Mouse (Mus musculus): ENCODE measurements at regions not wholly inside any gene's neighbourhood (a gene's known extent, or its start where the extent isn't known, plus 50 kb on each side); places are given as distances from the start of the nearest gene placed in this dataset.
"Not testable (repeated sequence)": the region's sequence is repeated elsewhere in the genome, so short reads cannot be mapped to it uniquely, and the experiment has no call there.

- Histone ChIP-seq H3K27me3 (replicated peaks; ENCODE audit: control insufficient read depth, insufficient read depth, low read length) (no peaks in the 10 kb centered on the region), H3K4me3 (ENCODE audit: low read depth, low read length) (no peak overlapping the region), H3K4me1 (ENCODE audit: control insufficient read depth, insufficient read depth, low read length) (no peaks in the 10 kb centered on the region), H3K9me3 (ENCODE audit: control insufficient read depth, low read length) (no peaks in the 10 kb centered on the region), H3K36me3 (ENCODE audit: control insufficient read depth, insufficient read depth, low read length) (no peaks in the 10 kb centered on the region), H3K4me2 (ENCODE audit: low read depth, low read length) (no peak overlapping the region), H3K27ac (replicated peaks; ENCODE audit: low read depth, low read length) (no peak overlapping the region), H3K9ac (ENCODE audit: low read depth, low read length) (no peak overlapping the region)
- WGBS, result 81% methylated on average over 11 of the region's 11 CpGs
- DNase-seq (ENCODE audit: low spot score), result no peak
- no peak for ATAC-seq (ENCODE audit: low read depth)
These were observed 69.6 kb upstream of the Acsl3 start for GRCm38 (mm10) chr1:78588036-78588435.

GRCm38 (mm10) chr1:78588660-78589059 is 69.0 kb upstream of the Acsl3 start:
- not testable (repeated sequence) for H3K4me1 ChIP-seq (ENCODE audit: control insufficient read depth, insufficient read depth, low read length); H3K9me3 ChIP-seq (ENCODE audit: control insufficient read depth, low read length); H3K36me3 ChIP-seq (ENCODE audit: control insufficient read depth, insufficient read depth, low read length); DNase-seq (ENCODE audit: low spot score); ATAC-seq (ENCODE audit: low read depth); H3K9ac ChIP-seq (ENCODE audit: low read depth, low read length); H3K27ac ChIP-seq (replicated peaks; ENCODE audit: low read depth, low read length); H3K4me2 ChIP-seq (ENCODE audit: low read depth, low read length); H3K4me3 ChIP-seq (ENCODE audit: low read depth, low read length); H3K27me3 ChIP-seq (replicated peaks; ENCODE audit: control insufficient read depth, insufficient read depth, low read length)
- 53% methylated on average over 1 of the region's 1 CpGs for WGBS

GRCm38 (mm10) chr1:78590558-78590957 is 67.1 kb upstream of the Acsl3 start:
- DNase-seq (ENCODE audit: low spot score), result no peak
- Histone ChIP-seq H3K4me2 (ENCODE audit: low read depth, low read length) (no peak overlapping the region), H3K27ac (replicated peaks; ENCODE audit: low read depth, low read length) (no peak overlapping the region), H3K9ac (ENCODE audit: low read depth, low read length) (no peak overlapping the region), H3K36me3 (ENCODE audit: control insufficient read depth, insufficient read depth, low read length) (no peaks in the 10 kb centered on the region), H3K4me3 (ENCODE audit: low read depth, low read length) (no peak overlapping the region), H3K27me3 (replicated peaks; ENCODE audit: control insufficient read depth, insufficient read depth, low read length) (no peaks in the 10 kb centered on the region), H3K4me1 (ENCODE audit: control insufficient read depth, insufficient read depth, low read length) (no peaks in the 10 kb centered on the region), H3K9me3 (ENCODE audit: control insufficient read depth, low read length) (no peaks in the 10 kb centered on the region)
- WGBS, result 81% methylated on average over 5 of the region's 5 CpGs
- ATAC-seq (ENCODE audit: low read depth), result no peak

GRCm38 (mm10) chr1:78593927-78594641 is 63.5 kb upstream of the Acsl3 start:
- WGBS, result 81% methylated on average over 14 of the region's 14 CpGs
- DNase-seq (ENCODE audit: low spot score) (peak; percentile 58), ATAC-seq (ENCODE audit: low read depth) (no peak; the same call in 1 of the 2 replicates)

GRCm38 (mm10) chr1:78595521-78596139 is 62.0 kb upstream of the Acsl3 start:
- Histone ChIP-seq H3K27ac (replicated peaks; ENCODE audit: low read depth, low read length) (no peak overlapping the region), H3K9me3 (ENCODE audit: control insufficient read depth, low read length) (no peaks in the 10 kb centered on the region), H3K4me1 (ENCODE audit: control insufficient read depth, insufficient read depth, low read length) (no peaks in the 10 kb centered on the region), H3K27me3 (replicated peaks; ENCODE audit: control insufficient read depth, insufficient read depth, low read length) (no peaks in the 10 kb centered on the region), H3K4me2 (ENCODE audit: low read depth, low read length) (no peak overlapping the region), H3K36me3 (ENCODE audit: control insufficient read depth, insufficient read depth, low read length) (no peaks in the 10 kb centered on the region), H3K4me3 (ENCODE audit: low read depth, low read length) (no peak overlapping the region), H3K9ac (ENCODE audit: low read depth, low read length) (no peak overlapping the region)
- ATAC-seq (ENCODE audit: low read depth), result no peak
- DNase-seq (ENCODE audit: low spot score), result no peak
- WGBS, result 71% methylated on average over 14 of the region's 14 CpGs

More at GRCm38 (mm10) chr1:78593927-78594641, 63.5 kb upstream of the Acsl3 start:
- Histone ChIP-seq H3K9ac (ENCODE audit: low read depth, low read length) (no peak overlapping the region), H3K4me2 (ENCODE audit: low read depth, low read length) (no peak overlapping the region), H3K36me3 (ENCODE audit: control insufficient read depth, insufficient read depth, low read length) (no peaks in the 10 kb centered on the region), H3K27ac (replicated peaks; ENCODE audit: low read depth, low read length) (no peak overlapping the region), H3K4me3 (ENCODE audit: low read depth, low read length) (no peak overlapping the region), H3K27me3 (replicated peaks; ENCODE audit: control insufficient read depth, insufficient read depth, low read length) (no peaks in the 10 kb centered on the region), H3K9me3 (ENCODE audit: control insufficient read depth, low read length) (no peaks in the 10 kb centered on the region), H3K4me1 (ENCODE audit: control insufficient read depth, insufficient read depth, low read length) (no peaks in the 10 kb centered on the region)

- Histone ChIP-seq H3K4me2 (ENCODE audit: low read depth, low read length) (no peak overlapping the region), H3K4me3 (ENCODE audit: low read depth, low read length) (no peak overlapping the region), H3K27me3 (replicated peaks; ENCODE audit: control insufficient read depth, insufficient read depth, low read length) (no peaks in the 10 kb centered on the region), H3K4me1 (ENCODE audit: control insufficient read depth, insufficient read depth, low read length) (no peaks in the 10 kb centered on the region), H3K9ac (ENCODE audit: low read depth, low read length) (no peak overlapping the region), H3K36me3 (ENCODE audit: control insufficient read depth, insufficient read depth, low read length) (no peaks in the 10 kb centered on the region), H3K9me3 (ENCODE audit: control insufficient read depth, low read length) (no peaks in the 10 kb centered on the region), H3K27ac (replicated peaks; ENCODE audit: low read depth, low read length) (no peak overlapping the region)
- 78% methylated on average over 5 of the region's 5 CpGs for WGBS
- DNase-seq (ENCODE audit: low spot score) (no peak), ATAC-seq (ENCODE audit: low read depth) (no peak)
These were observed 59.1 kb upstream of the Acsl3 start for GRCm38 (mm10) chr1:78598561-78598960.

GRCm38 (mm10) chr1:78600666-78601065 is 57.0 kb upstream of the Acsl3 start:
- Histone ChIP-seq H3K4me2 (ENCODE audit: low read depth, low read length) (no peak overlapping the region), H3K27me3 (replicated peaks; ENCODE audit: control insufficient read depth, insufficient read depth, low read length) (no peaks in the 10 kb centered on the region), H3K9me3 (ENCODE audit: control insufficient read depth, low read length) (no peaks in the 10 kb centered on the region), H3K27ac (replicated peaks; ENCODE audit: low read depth, low read length) (no peak overlapping the region), H3K4me1 (ENCODE audit: control insufficient read depth, insufficient read depth, low read length) (no peaks in the 10 kb centered on the region), H3K36me3 (ENCODE audit: control insufficient read depth, insufficient read depth, low read length) (no peaks in the 10 kb centered on the region), H3K9ac (ENCODE audit: low read depth, low read length) (no peak overlapping the region), H3K4me3 (ENCODE audit: low read depth, low read length) (no peak overlapping the region)
- ATAC-seq (ENCODE audit: low read depth) (no peak), DNase-seq (ENCODE audit: low spot score) (no peak)
- WGBS, result 20% methylated on average over 1 of the region's 1 CpGs

GRCm38 (mm10) chr1:78601568-78601967 is 56.1 kb upstream of the Acsl3 start:
- H3K4me2 ChIP-seq (ENCODE audit: low read depth, low read length), result no peak overlapping the region
- no peaks in the 10 kb centered on the region for H3K36me3 ChIP-seq (ENCODE audit: control insufficient read depth, insufficient read depth, low read length)
- DNase-seq (ENCODE audit: low spot score), result no peak
- H3K4me1 ChIP-seq (ENCODE audit: control insufficient read depth, insufficient read depth, low read length), result no peaks in the 10 kb centered on the region
- no peak overlapping the region for H3K4me3 ChIP-seq (ENCODE audit: low read depth, low read length)
- no peak overlapping the region for H3K27ac ChIP-seq (replicated peaks; ENCODE audit: low read depth, low read length)
- no peaks in the 10 kb centered on the region for H3K9me3 ChIP-seq (ENCODE audit: control insufficient read depth, low read length)
- 32% methylated on average over 3 of the region's 3 CpGs for whole genome bisulfite sequencing
- H3K27me3 ChIP-seq (replicated peaks; ENCODE audit: control insufficient read depth, insufficient read depth, low read length), result no peaks in the 10 kb centered on the region
- no peak overlapping the region for H3K9ac ChIP-seq (ENCODE audit: low read depth, low read length)
- no peak for ATAC-seq (ENCODE audit: low read depth)

- no peaks in the 10 kb centered on the region for H3K27me3 ChIP-seq (replicated peaks; ENCODE audit: control insufficient read depth, insufficient read depth, low read length)
- 0% methylated on average over 2 of the region's 3 CpGs for WGBS
- H3K36me3 ChIP-seq (ENCODE audit: control insufficient read depth, insufficient read depth, low read length), result no peaks in the 10 kb centered on the region
- no peaks in the 10 kb centered on the region for H3K9me3 ChIP-seq (ENCODE audit: control insufficient read depth, low read length)
- no peak overlapping the region for H3K4me2 ChIP-seq (ENCODE audit: low read depth, low read length)
- no peak overlapping the region for H3K27ac ChIP-seq (replicated peaks; ENCODE audit: low read depth, low read length)
- H3K9ac ChIP-seq (ENCODE audit: low read depth, low read length), result no peak overlapping the region
- H3K4me3 ChIP-seq (ENCODE audit: low read depth, low read length), result no peak overlapping the region
- ATAC-seq (ENCODE audit: low read depth) (no peak), DNase-seq (ENCODE audit: low spot score) (no peak)
- H3K4me1 ChIP-seq (ENCODE audit: control insufficient read depth, insufficient read depth, low read length), result no peaks in the 10 kb centered on the region
These were observed 55.6 kb upstream of the Acsl3 start for GRCm38 (mm10) chr1:78602039-78602438.

Measured in embryonic facial prominence, embryonic 14.5 days (tissue).